Comparison of ENCODE assay signal across 9 mouse cellular contexts in the genomic region with DNA sequence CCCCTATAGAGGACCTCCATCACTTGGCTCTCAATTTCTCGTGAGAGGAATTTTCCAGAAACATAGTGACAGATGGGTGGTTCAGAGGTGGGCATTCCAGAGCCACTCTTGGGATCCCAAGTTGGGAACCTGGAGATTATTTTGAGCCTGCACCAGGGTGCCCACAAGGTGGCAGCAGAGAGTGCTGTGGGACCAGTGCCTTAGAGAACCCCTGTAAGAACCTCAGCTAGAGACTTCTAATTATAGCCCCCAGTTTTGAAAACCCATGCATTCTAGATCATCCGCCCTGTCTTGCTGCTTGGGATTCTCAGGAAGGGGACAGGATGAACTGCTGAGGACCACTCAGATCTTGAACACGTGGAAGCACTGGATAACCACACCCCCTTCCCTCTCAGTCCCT. TPM values are rescaled to one million over a fixed set of nuclear protein-coding genes. Genes with fewer than 3 reads are reported as not detected.
A peak's percentile ranks its signal among the peaks of the same experiment; 100 is the strongest.
DNase-seq lines count a peak whose midpoint lies in the region; ATAC-seq lines count a peak whose summit lies in the region.
"Had no signal": no experiment of that assay in that cellular context is flagged by ENCODE, and none has a peak within 500 bp of the region (broad histone marks: within the 10 kb centered on the region; RNA-seq: fewer than 3 reads in every experiment).

No protein-coding gene starts in this region.

- ATAC-seq in kidney, embryonic 14.5 days (ENCODE audit: low FRiP score, low TSS enrichment): no peak
- ATAC-seq in cerebellum, adult (ENCODE audit: insufficient number of reproducible peaks, low FRiP score, low TSS enrichment): 0 out of 2 replicates have a peak, but pooled peaks have one; percentile 46
- peak; percentile 52; the same call in 1 of the 2 replicates for ATAC-seq in forebrain, embryonic 16.5 days
- ATAC-seq in limb, embryonic 11.5 days (ENCODE audit: insufficient number of reproducible peaks, low FRiP score, low TSS enrichment, low read depth): no peak
- peak; percentile 28; the same call in 1 of the 2 replicates for ATAC-seq in neural tube, embryonic 15.5 days (ENCODE audit: low FRiP score)

- no peaks in the 10 kb centered on the region for H3K36me3 ChIP-seq in kidney, embryonic 14.5 days (ENCODE audit: control insufficient read depth, insufficient read depth, low read length)
- H3K36me3 ChIP-seq in forebrain, embryonic 16.5 days (ENCODE audit: control insufficient read depth, insufficient read depth): no peaks in the 10 kb centered on the region
- no peaks in the 10 kb centered on the region for H3K36me3 ChIP-seq in limb, embryonic 11.5 days (ENCODE audit: control insufficient read depth, insufficient read depth, low read length)
- H3K36me3 ChIP-seq in neural tube, embryonic 15.5 days: no peaks in the 10 kb centered on the region
- H3K36me3 ChIP-seq: embryonic facial prominence, embryonic 12.5 days had no signal

- H3K4me1 ChIP-seq in kidney, embryonic 14.5 days (ENCODE audit: control insufficient read depth, insufficient read depth, low read length): no peaks in the 10 kb centered on the region
- H3K4me1 ChIP-seq in forebrain, embryonic 16.5 days (replicated peaks; ENCODE audit: control insufficient read depth, insufficient read depth, low read length): no peaks in the 10 kb centered on the region
- no peaks in the 10 kb centered on the region for H3K4me1 ChIP-seq in limb, embryonic 11.5 days (ENCODE audit: control insufficient read depth, insufficient read depth, low read length)
- H3K4me1 ChIP-seq in neural tube, embryonic 15.5 days: no peaks in the 10 kb centered on the region
- H3K4me1 ChIP-seq: embryonic facial prominence, embryonic 12.5 days had no signal

- no peaks in the 10 kb centered on the region for H3K27me3 ChIP-seq in kidney, embryonic 14.5 days (ENCODE audit: control insufficient read depth, insufficient read depth, low read length)
- no peaks in the 10 kb centered on the region for H3K27me3 ChIP-seq in forebrain, embryonic 16.5 days (replicated peaks; ENCODE audit: control insufficient read depth, insufficient read depth, low read length)
- no peaks in the 10 kb centered on the region for H3K27me3 ChIP-seq in limb, embryonic 11.5 days (ENCODE audit: control insufficient read depth, insufficient read depth, low read length)
- no peaks in the 10 kb centered on the region for H3K27me3 ChIP-seq in neural tube, embryonic 15.5 days (replicated peaks)

- no peak overlapping the region for H3K4me3 ChIP-seq in kidney, embryonic 14.5 days (ENCODE audit: low read length)
- H3K4me3 ChIP-seq in forebrain, embryonic 16.5 days (replicated peaks; ENCODE audit: low read length): no peak overlapping the region
- H3K4me3 ChIP-seq in limb, embryonic 11.5 days (ENCODE audit: low read depth, low read length): no peak overlapping the region
- no peak overlapping the region for H3K4me3 ChIP-seq in neural tube, embryonic 15.5 days (replicated peaks)
- H3K4me3 ChIP-seq: embryonic facial prominence, embryonic 12.5 days had no signal

- peak; percentile 69 for DNase-seq in kidney, adult 18-20 months
- peak; percentile 73 for DNase-seq in induced T-regulatory cell, adult 2 months (ENCODE audit: low read depth)
- peak; percentile 83 for DNase-seq in limb, embryonic 11.5 days (ENCODE audit: low spot score)
- peak; percentile 18 to 42 for DNase-seq in thymus, adult 18-20 months

- H3K9ac ChIP-seq in kidney, embryonic 14.5 days (ENCODE audit: low read depth, low read length): no peak overlapping the region
- no peak overlapping the region for H3K9ac ChIP-seq in forebrain, embryonic 16.5 days (replicated peaks; ENCODE audit: low read depth, low read length)
- H3K9ac ChIP-seq in limb, embryonic 11.5 days (ENCODE audit: low read length): no peak overlapping the region
- no peak overlapping the region for H3K9ac ChIP-seq in neural tube, embryonic 15.5 days (replicated peaks)
- H3K9ac ChIP-seq: embryonic facial prominence, embryonic 12.5 days had no signal

- no peak overlapping the region for H3K27ac ChIP-seq in kidney, embryonic 14.5 days (ENCODE audit: low read depth, low read length)
- no peak overlapping the region for H3K27ac ChIP-seq in forebrain, embryonic 16.5 days (ENCODE audit: low read length)
- H3K27ac ChIP-seq in limb, embryonic 11.5 days (replicated peaks; ENCODE audit: low read depth, low read length): no peak overlapping the region
- H3K27ac ChIP-seq in neural tube, embryonic 15.5 days (replicated peaks): no peak overlapping the region
- H3K27ac ChIP-seq: embryonic facial prominence, embryonic 12.5 days had no signal

- no peak overlapping the region for H3K4me2 ChIP-seq in kidney, embryonic 14.5 days (replicated peaks; ENCODE audit: low read depth, low read length)
- no peak overlapping the region for H3K4me2 ChIP-seq in forebrain, embryonic 16.5 days (ENCODE audit: low read length)
- no peak overlapping the region for H3K4me2 ChIP-seq in limb, embryonic 11.5 days (ENCODE audit: low read depth, severe bottlenecking)
- H3K4me2 ChIP-seq in neural tube, embryonic 15.5 days: no peak overlapping the region
- H3K4me2 ChIP-seq: embryonic facial prominence, embryonic 12.5 days had no signal

- no peaks in the 10 kb centered on the region for H3K9me3 ChIP-seq in kidney, embryonic 14.5 days (ENCODE audit: control insufficient read depth, low read length)
- H3K9me3 ChIP-seq in forebrain, embryonic 16.5 days (ENCODE audit: control insufficient read depth, low read length): no peaks in the 10 kb centered on the region
- H3K9me3 ChIP-seq in limb, embryonic 11.5 days (ENCODE audit: control insufficient read depth, low read length): no peaks in the 10 kb centered on the region
- H3K9me3 ChIP-seq in neural tube, embryonic 15.5 days (replicated peaks): no peaks in the 10 kb centered on the region
- H3K9me3 ChIP-seq: embryonic facial prominence, embryonic 12.5 days had no signal

- WGBS in kidney, embryonic 14.5 days: 11% methylated on average over 3 of the region's 3 CpGs
- whole genome bisulfite sequencing in forebrain, embryonic 16.5 days: 10% methylated on average over 3 of the region's 3 CpGs
- WGBS in limb, embryonic 11.5 days: 16% methylated on average over 3 of the region's 3 CpGs
- 15% methylated on average over 3 of the region's 3 CpGs for WGBS in neural tube, embryonic 15.5 days

RNA-seq across cellular contexts. Expression of a gene that starts 18.6 kb away (rescaled TPM):
- 0.70 and 1.0 TPM in 2 replicates for polyA plus RNA-seq in kidney, embryonic 14.5 days (2014; fragmentation: Nextera tagmentation; extraction: Ambion mirVana)
- polyA plus RNA-seq in forebrain, embryonic 16.5 days (2015; fragmentation: Nextera tagmentation; extraction: Ambion mirVana): 5.2 and 5.7 TPM in 2 replicates
- 1.5 and 2.0 TPM in 2 replicates for polyA plus RNA-seq in limb, embryonic 11.5 days (2014; fragmentation: Nextera tagmentation; extraction: Ambion mirVana)
- polyA plus RNA-seq in neural tube, embryonic 15.5 days (2015; fragmentation: Nextera tagmentation; extraction: Ambion mirVana): 11.3 and 12.5 TPM in 2 replicates

Comparison
In these comparisons a context has a peak if more than half of its experiments do, and no peak if none do; other contexts are left out.
1. DNase-seq: peak in every context shown above with its lines; median percentile 83 in limb, embryonic 11.5 days; 73 in induced T-regulatory cell, adult 2 months; 69 in kidney, adult 18-20 months; 30 in thymus, adult 18-20 months.
2. ATAC-seq: peak in cerebellum, adult (single experiment), forebrain, embryonic 16.5 days (single experiment) and neural tube, embryonic 15.5 days (single experiment); none in kidney, embryonic 14.5 days (single experiment) and limb, embryonic 11.5 days (single experiment).